Mouse (Mus musculus) C2C12 (cell line): ENCODE data around the gene Nap1l4.

Experiments
- CTCF ChIP-seq: IDR thresholded peaks from one replicate; pipeline ENCODE4 v1.5.1; 2011; ENCODE audit not compliant: control insufficient read depth, insufficient read depth, insufficient read length
- MAX ChIP-seq: IDR thresholded peaks from one replicate; pipeline ENCODE4 v1.6.1; 2011; ENCODE audit warnings: mild to moderate bottlenecking, control low read depth
- USF1 ChIP-seq: IDR thresholded peaks from one replicate; pipeline ENCODE4 v1.6.1; 2011; ENCODE audit warnings: low read depth, mild to moderate bottlenecking, control low read depth, moderate library complexity

DNA sequence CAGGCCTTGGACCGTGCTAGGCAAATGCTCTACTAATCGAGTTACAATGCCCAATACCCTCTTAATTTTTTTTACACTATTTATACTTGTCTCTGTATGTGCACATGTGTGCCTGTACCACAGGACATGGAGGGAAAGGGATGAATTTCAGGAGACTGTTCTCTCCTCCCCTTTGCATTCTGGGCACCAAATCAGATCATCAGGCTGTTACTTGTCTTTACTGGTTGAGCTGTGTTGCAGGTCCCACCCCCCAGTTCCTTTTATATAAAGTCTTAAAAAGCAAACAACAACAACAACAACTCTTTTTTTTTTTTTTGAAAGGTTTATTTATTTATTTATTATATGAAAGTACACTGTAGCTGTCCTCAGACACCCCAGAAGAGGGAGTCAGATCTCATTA lies 43.5 kb downstream of the Nap1l4 start:
- no peak for TF ChIP-seq CTCF
- no peak for TF ChIP-seq MAX
- no peak for TF ChIP-seq USF1
